Mouse (Mus musculus) embryo, embryonic 10 days (tissue): ENCODE measurements around the gene Lck.
"Not testable (repeated sequence)": the region's sequence is repeated elsewhere in the genome, so short reads cannot be mapped to it uniquely, and the experiment has no call there.

ENCODE experiments used
- DNase-seq: peaks from one replicate; pipeline ENCODE4 v3.0.0-alpha.2; 2015; ENCODE audit warnings: low spot score

Gene Lck

GRCm38 (mm10) chr4:129555421-129555861, 18.0 kb downstream of the Lck start:
- DNase-seq, result peak; percentile 84

- DNase-seq, result not testable (repeated sequence)
Observed at GRCm38 (mm10) chr4:129554512-129554911, 18.9 kb downstream of the Lck start.

GRCm38 (mm10) chr4:129550295-129550694, 23.1 kb downstream of the Lck start:
- DNase-seq, result peak; percentile 55

GRCm38 (mm10) chr4:129549306-129549705, 24.1 kb downstream of the Lck start:
- peak; percentile 32 for DNase-seq

GRCm38 (mm10) chr4:129547631-129548030, 25.8 kb downstream of the Lck start:
- DNase-seq, result not testable (repeated sequence)

- no peak for DNase-seq
Observed at GRCm38 (mm10) chr4:129544106-129544505, 29.3 kb downstream of the Lck start.

- DNase-seq, result peak; percentile 96
Observed at GRCm38 (mm10) chr4:129542592-129543141, 30.8 kb downstream of the Lck start, which contains the start of gene Hdac1. Hdac1 (minus strand) TSS chr4:129542713.

GRCm38 (mm10) chr4:129541868-129542591, 31.4 kb downstream of the Lck start:
- DNase-seq, result peak; percentile 57

- DNase-seq, result no peak
Observed at GRCm38 (mm10) chr4:129540012-129540411, 33.4 kb downstream of the Lck start.

GRCm38 (mm10) chr4:129528901-129529300, 44.5 kb downstream of the Lck start:
- DNase-seq, result not testable (repeated sequence)

GRCm38 (mm10) chr4:129525889-129526288, 47.6 kb downstream of the Lck start:
- no peak for DNase-seq

- DNase-seq, result no peak
Observed at GRCm38 (mm10) chr4:129525338-129525737, 48.1 kb downstream of the Lck start.

- no peak for DNase-seq
Observed at GRCm38 (mm10) chr4:129518519-129518918, 54.9 kb downstream of the Lck start.

GRCm38 (mm10) chr4:129516925-129517324, 56.5 kb downstream of the Lck start:
- DNase-seq, result peak; percentile 54

GRCm38 (mm10) chr4:129514300-129514898, 59.0 kb downstream of the Lck start:
- peak; percentile 65 for DNase-seq

GRCm38 (mm10) chr4:129513891-129514290, 59.5 kb downstream of the Lck start:
- no peak for DNase-seq

- DNase-seq, result peak; percentile 87
Observed at GRCm38 (mm10) chr4:129513086-129513767, 60.2 kb downstream of the Lck start, which contains the start of gene Marcksl1. Marcksl1 (plus strand) TSS chr4:129513581.

- DNase-seq, result no peak
Observed at GRCm38 (mm10) chr4:129511413-129512096, 61.9 kb downstream of the Lck start.

GRCm38 (mm10) chr4:129510723-129511412, 62.6 kb downstream of the Lck start:
- peak; percentile 57 for DNase-seq

- no peak for DNase-seq
Observed at GRCm38 (mm10) chr4:129509650-129510049, 63.8 kb downstream of the Lck start.
